ENCODE assay signal across 8 mouse cellular contexts in the genomic region with DNA sequence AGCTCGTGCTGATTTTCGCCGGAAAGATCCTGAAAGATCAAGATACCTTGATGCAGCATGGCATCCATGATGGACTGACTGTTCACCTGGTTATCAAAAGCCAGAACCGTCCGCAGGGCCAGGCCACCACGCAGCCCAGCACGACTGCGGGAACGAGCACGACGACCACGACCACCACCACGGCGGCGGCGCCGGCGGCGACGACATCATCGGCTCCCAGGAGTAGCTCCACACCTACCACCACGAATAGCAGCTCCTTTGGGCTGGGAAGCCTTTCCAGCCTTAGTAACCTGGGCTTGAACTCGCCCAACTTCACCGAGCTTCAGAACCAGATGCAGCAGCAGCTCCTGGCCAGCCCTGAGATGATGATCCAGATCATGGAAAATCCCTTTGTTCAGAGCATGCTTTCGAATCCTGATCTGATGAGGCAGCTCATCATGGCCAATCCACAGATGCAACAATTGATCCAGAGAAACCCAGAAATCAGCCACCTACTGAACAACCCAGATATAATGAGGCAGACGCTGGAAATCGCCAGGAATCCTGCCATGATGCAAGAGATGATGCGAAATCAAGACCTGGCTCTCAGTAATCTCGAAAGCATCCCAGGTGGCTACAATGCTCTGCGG. TPM values are rescaled to one million over a fixed set of nuclear protein-coding genes. Genes with fewer than 3 reads are reported as not detected.
DNase-seq lines count a peak whose midpoint lies in the region; ATAC-seq lines count a peak whose summit lies in the region.

No protein-coding gene starts in this region.

- no peaks in the 10 kb centered on the region for H3K9me3 ChIP-seq in heart, embryonic 14.5 days (ENCODE audit: control insufficient read depth, low read length)
- H3K9me3 ChIP-seq in megakaryocyte, embryonic 14.5 days: peaks cover 20% of the 10 kb centered on the region
- no peaks in the 10 kb centered on the region for H3K9me3 ChIP-seq in stomach, embryonic 14.5 days (ENCODE audit: control insufficient read depth, low read depth, low read length)

- peak overlapping the region; percentile 72 for H3K4me2 ChIP-seq in heart, embryonic 14.5 days (ENCODE audit: low read length)
- peak overlapping the region; percentile 88 for H3K4me2 ChIP-seq in stomach, embryonic 14.5 days (replicated peaks; ENCODE audit: low read depth, low read length)

- no peaks in the 10 kb centered on the region for H3K27me3 ChIP-seq in heart, embryonic 14.5 days (ENCODE audit: control insufficient read depth, insufficient read depth, low read length)
- peaks cover 5% of the 10 kb centered on the region for H3K27me3 ChIP-seq in megakaryocyte, embryonic 14.5 days (replicated peaks)
- no peaks in the 10 kb centered on the region for H3K27me3 ChIP-seq in stomach, embryonic 14.5 days (ENCODE audit: control insufficient read depth, insufficient read depth, low read length)

- no peak for ATAC-seq in heart, embryonic 14.5 days (ENCODE audit: insufficient number of reproducible peaks, insufficient read depth, low FRiP score, low read depth)
- ATAC-seq in stomach, embryonic 14.5 days (ENCODE audit: insufficient number of reproducible peaks, insufficient read depth, low FRiP score, low read depth): peak; percentile 5; the same call in 1 of the 2 replicates

- WGBS in heart, embryonic 14.5 days: 27% methylated on average over 30 of the region's 30 CpGs
- WGBS in stomach, embryonic 14.5 days: 25% methylated on average over 30 of the region's 30 CpGs

- H3K9ac ChIP-seq in heart, embryonic 14.5 days (ENCODE audit: low read length): peak overlapping the region; percentile 86
- H3K9ac ChIP-seq in stomach, embryonic 14.5 days (replicated peaks; ENCODE audit: low read depth, low read length): peak overlapping the region; percentile 71

- H3K4me1 ChIP-seq in heart, embryonic 14.5 days (ENCODE audit: control insufficient read depth in 2 of 2, insufficient read depth in 2 of 2, low read length in 2 of 2): peaks cover 3 to 8% of the 10 kb centered on the region in 2 experiments; a peak in 3 of 4 replicates
- H3K4me1 ChIP-seq in megakaryocyte, embryonic 14.5 days: peaks cover 15% of the 10 kb centered on the region
- no peaks in the 10 kb centered on the region for H3K4me1 ChIP-seq in stomach, embryonic 14.5 days (ENCODE audit: control insufficient read depth, insufficient read depth, low read length)

- no peaks in the 10 kb centered on the region for H3K36me3 ChIP-seq in heart, embryonic 14.5 days (ENCODE audit: control insufficient read depth, insufficient read depth, low read length)
- H3K36me3 ChIP-seq in megakaryocyte, embryonic 14.5 days (replicated peaks; ENCODE audit: low read length): peaks cover 12% of the 10 kb centered on the region
- no peaks in the 10 kb centered on the region for H3K36me3 ChIP-seq in stomach, embryonic 14.5 days (ENCODE audit: control insufficient read depth, insufficient read depth, low read length)

- peak overlapping the region; percentile 59 to 96 for H3K4me3 ChIP-seq in heart, embryonic 14.5 days (ENCODE audit: control insufficient read depth in 1 of 2, insufficient read depth in 1 of 2, low read depth in 1 of 2, low read length in 2 of 2)
- H3K4me3 ChIP-seq in megakaryocyte, embryonic 14.5 days (replicated peaks): peak overlapping the region; percentile 95
- H3K4me3 ChIP-seq in stomach, embryonic 14.5 days (ENCODE audit: low read depth, low read length): peak overlapping the region; percentile 48

- peak overlapping the region; percentile 94 to 97 for H3K27ac ChIP-seq in heart, embryonic 14.5 days (replicated peaks in 1 of 2; ENCODE audit: control insufficient read depth in 1 of 2, insufficient read depth in 1 of 2, low read depth in 2 of 2, low read length in 2 of 2)
- H3K27ac ChIP-seq in stomach, embryonic 14.5 days (ENCODE audit: low read length): peak overlapping the region; percentile 93

- peak; percentile 11 to 66 for DNase-seq in spleen, postnatal 4 days (ENCODE audit: low spot score in 2 of 2)
- no peak for DNase-seq in spleen, postnatal 10 days (ENCODE audit: low spot score in 2 of 2)
- DNase-seq in embryo, embryonic 11 days: peak; percentile 34
- peak; percentile 8 for DNase-seq in layer of hippocampus, adult 9-11 months
- DNase-seq in T-cell, adult 2 months (ENCODE audit: low spot score): no peak

RNA-seq across cellular contexts. Expression of a gene that starts 0.8 kb away (rescaled TPM):
- 17.2 and 17.4 TPM in 2 replicates for polyA plus RNA-seq in heart, embryonic 14.5 days (2014; fragmentation: Nextera tagmentation; extraction: Ambion mirVana)
- 50.3 and 158 TPM in 2 replicates for polyA plus RNA-seq in megakaryocyte, embryonic 14.5 days (2012; ENCODE audit: insufficient read depth, low replicate concordance)
- polyA plus RNA-seq in stomach, embryonic 14.5 days (2014; fragmentation: Nextera tagmentation; extraction: Ambion mirVana): 31.2 and 31.9 TPM in 2 replicates

RNA-seq across cellular contexts. Expression of a gene that starts 59.6 kb away (rescaled TPM):
- not detected in 2 replicates for polyA plus RNA-seq in heart, embryonic 14.5 days (2014; fragmentation: Nextera tagmentation; extraction: Ambion mirVana)
- polyA plus RNA-seq in megakaryocyte, embryonic 14.5 days (2012; ENCODE audit: insufficient read depth, low replicate concordance): not detected in 2 replicates
- not detected in 2 replicates for polyA plus RNA-seq in stomach, embryonic 14.5 days (2014; fragmentation: Nextera tagmentation; extraction: Ambion mirVana)

Comparison
In these comparisons a context has a peak if more than half of its experiments do, and no peak if none do; other contexts are left out.
1. DNase-seq: peak in spleen, postnatal 4 days (2 of 2), embryo, embryonic 11 days (single experiment) and layer of hippocampus, adult 9-11 months (single experiment); none in spleen, postnatal 10 days (0 of 2) and T-cell, adult 2 months (single experiment).
2. Peak in every context shown above with its lines, with median percentiles within 50 percentile points of each other: H3K4me3 ChIP-seq.